Mouse (Mus musculus) heart, embryonic 14.5 days (tissue): ENCODE measurements around the gene Ndrg4. TPM values are rescaled to one million over a fixed set of nuclear protein-coding genes. Genes with fewer than 3 reads are reported as not detected.

Experiments
- ATAC-seq: fragments of 200-750 bp; cut with Nextera tagmentation; 2 replicates; pipeline ENCODE4 v1.8.0; 2017; ENCODE audit warnings: low read depth, moderate TSS enrichment; ENCODE audit not compliant: insufficient number of reproducible peaks, insufficient read depth, low FRiP score
- H3K27ac ChIP-seq, 2 experiments: fragments of 200-500 bp in 1 of 2; fragments of 300-500 bp in 1 of 2; sonication (generic) in 1 of 2; replicated peaks in 1 of 2; 2 replicates each; pipeline ENCODE4 v1.5.1; 2012 to 2014; ENCODE audit warnings: low read depth in 2 of 2, low read length in 2 of 2, control low read depth in 1 of 2, mild to moderate bottlenecking in 1 of 2, mixed read lengths in 1 of 2; ENCODE audit not compliant: control insufficient read depth in 1 of 2, insufficient read depth in 1 of 2
- H3K27me3 ChIP-seq: fragments of 300-500 bp; sonication (generic); 2 replicates; pipeline ENCODE4 v1.6.1; 2014; ENCODE audit warnings: mild to moderate bottlenecking, low read length, control low read depth; ENCODE audit not compliant: control insufficient read depth, insufficient read depth
- H3K36me3 ChIP-seq: fragments of 300-500 bp; sonication (generic); 2 replicates; pipeline ENCODE4 v1.6.1; 2014; ENCODE audit warnings: mild to moderate bottlenecking, control low read depth, low read length, mixed read lengths; ENCODE audit not compliant: control insufficient read depth, insufficient read depth
- H3K4me1 ChIP-seq, 2 experiments: fragments of 200-500 bp in 1 of 2; fragments of 300-500 bp in 1 of 2; sonication (generic) in 1 of 2; 2 replicates each; pipeline ENCODE4 v1.6.1; 2012 to 2014; ENCODE audit warnings: low read length in 2 of 2, control low read depth in 1 of 2, mixed read lengths in 1 of 2; ENCODE audit not compliant: control insufficient read depth in 2 of 2, insufficient read depth in 2 of 2
- H3K4me2 ChIP-seq: fragments of 300-500 bp; sonication (generic); 2 replicates; pipeline ENCODE4 v1.6.1; 2014; ENCODE audit warnings: mild to moderate bottlenecking, low read length
- H3K4me3 ChIP-seq, 2 experiments: fragments of 200-500 bp in 1 of 2; fragments of 300-500 bp in 1 of 2; sonication (generic) in 1 of 2; 2 replicates each; pipeline ENCODE4 v1.5.1; 2012 to 2014; ENCODE audit warnings: low read length in 2 of 2, mild to moderate bottlenecking in 2 of 2, control low read depth in 1 of 2, low read depth in 1 of 2, moderate library complexity in 1 of 2; ENCODE audit not compliant: control insufficient read depth in 1 of 2, insufficient read depth in 1 of 2
- H3K9ac ChIP-seq: fragments of 300-500 bp; sonication (generic); 2 replicates; pipeline ENCODE4 v1.6.1; 2014; ENCODE audit warnings: mild to moderate bottlenecking, low read length
- H3K9me3 ChIP-seq: fragments of 300-500 bp; sonication (generic); 2 replicates; pipeline ENCODE4 v1.6.1; 2016; ENCODE audit warnings: low read length, control low read depth; ENCODE audit not compliant: control insufficient read depth
- WGBS: fragments of 180-500 bp; shearing (Covaris S2); extraction: QIAGEN DNeasy Blood & Tissue Kit; methylation state at CpG from one replicate; pipeline ENCODE4 v1.1.7; 2014; 5-methylcytosine and 5-hydroxymethylcytosine counted together
- polyA plus RNA-seq: library from polyadenylated mRNA; unstranded; fragments of >200 nt; fragmentation: Nextera tagmentation; extraction: Ambion mirVana; gene quantifications from 2 replicates; pipeline ENCODE4 v1.2.1, GENCODE M21; 2014

Ndrg4 gene
- 309 and 325 TPM in 2 replicates for polyA plus RNA-seq

- Histone ChIP-seq H3K9ac (peak within 1 kb of the TSS; percentile 78), H3K4me2 (peak within 1 kb of the TSS; percentile 99), H3K4me3 (peak within 1 kb of the TSS; percentile 67 to 73), H3K27ac (no peak within 1 kb of the TSS; a peak in 1 of 4 replicates), H3K27me3 (peaks cover 50% of the 10 kb centered on the region), H3K36me3 (no peaks in the 10 kb centered on the region), H3K9me3 (no peaks in the 10 kb centered on the region), H3K4me1 (peaks cover 2 to 4% of the 10 kb centered on the region in 2 experiments; a peak in 2 of 4 replicates)
- 52% methylated on average over 9 of the region's 9 CpGs for WGBS
- no peak for ATAC-seq
Measured at GRCm38 (mm10) chr8:95676631-95677030, at the start of gene Ndrg4. TSS of gene Ndrg4 (plus strand) at chr8:95676980.

DNA sequence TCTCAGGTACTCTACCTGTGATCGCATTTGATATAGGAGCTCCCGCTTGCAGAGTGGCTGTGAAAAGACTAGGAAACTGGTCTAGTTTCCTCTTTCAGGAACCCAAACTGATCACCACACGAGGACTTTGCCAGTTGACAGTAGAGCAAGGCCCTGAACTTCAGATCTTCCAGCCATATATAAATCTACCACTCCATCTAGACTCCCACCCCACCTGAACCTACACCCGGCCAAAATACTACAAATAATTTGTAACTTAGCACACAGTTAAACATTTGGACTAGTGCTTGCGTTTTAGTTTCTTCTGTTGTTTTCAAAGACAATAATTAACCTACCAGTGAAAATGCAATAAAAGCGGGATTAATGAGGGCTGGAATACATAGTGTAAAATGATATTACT, 43.9 kb upstream of the Ndrg4 start:
- WGBS = 78% methylated on average over 6 of the region's 6 CpGs
- H3K9me3 ChIP-seq = no peaks in the 10 kb centered on the region
- no peak overlapping the region for H3K9ac ChIP-seq
- no peak overlapping the region; a peak in 1 of 4 replicates for H3K27ac ChIP-seq
- no peaks in the 10 kb centered on the region for H3K27me3 ChIP-seq
- H3K4me2 ChIP-seq = peak overlapping the region; percentile 89
- 0 out of 2 replicates have a peak, but pooled peaks cover under 1% of the 10 kb centered on the region for H3K36me3 ChIP-seq
- no peak for ATAC-seq
- peaks cover 4 to 9% of the 10 kb centered on the region in 2 experiments; a peak in 3 of 4 replicates for H3K4me1 ChIP-seq
- peak overlapping the region in 1 of 2 experiments; percentile 88; a peak in 2 of 4 replicates for H3K4me3 ChIP-seq

DNA sequence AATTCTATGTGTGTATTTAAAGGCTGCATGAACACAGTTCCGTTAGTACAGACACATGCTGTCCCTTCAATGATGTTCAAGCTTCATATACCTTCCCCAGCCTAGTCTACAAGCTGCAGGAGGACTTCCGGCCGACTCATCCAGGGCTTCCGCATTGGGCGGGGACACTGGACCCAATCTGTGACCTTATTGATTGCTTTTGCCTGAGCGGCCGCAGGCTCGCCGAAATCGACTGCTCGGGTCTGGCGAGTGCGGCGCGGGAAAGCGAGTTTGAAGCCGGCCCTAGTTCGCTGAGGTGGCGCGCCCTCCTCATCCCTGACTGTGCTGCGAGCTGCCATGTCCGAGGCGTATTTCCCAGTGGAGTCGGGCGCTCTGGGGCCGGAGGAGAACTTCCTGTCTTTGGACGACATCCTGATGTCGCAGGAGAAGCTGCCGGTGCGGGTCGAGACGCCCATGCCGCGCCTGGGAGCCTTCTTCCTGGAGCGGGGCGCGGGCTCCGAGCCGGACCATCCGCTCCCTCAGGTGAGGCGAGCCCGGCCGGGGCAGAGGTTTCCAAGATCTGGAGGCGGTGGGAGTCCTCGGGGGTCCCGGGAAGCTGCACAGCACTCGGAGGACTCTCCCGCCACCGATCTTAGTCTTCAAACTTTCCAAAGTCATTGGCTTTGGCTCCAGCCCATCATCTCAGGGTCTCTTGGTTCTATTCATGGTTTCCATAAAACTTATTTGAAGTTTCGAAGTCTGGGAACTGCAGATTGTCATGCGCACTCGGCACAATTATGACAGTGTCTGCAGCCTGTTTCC, 43.3 kb upstream of the Ndrg4 start, which contains the start of gene Gins3:
Gene Gins3 (plus strand): TSS at position 192 of the 801 bp plus-strand sequence.
- Histone ChIP-seq H3K27me3 (no peaks in the 10 kb centered on the region), H3K9me3 (no peaks in the 10 kb centered on the region), H3K4me2 (peak within 1 kb of the TSS; percentile 89), H3K9ac (peak within 1 kb of the TSS; percentile 77), H3K36me3 (peaks cover 4% of the 10 kb centered on the region; the same call in 1 of the 2 replicates), H3K4me1 (peaks cover 4 to 9% of the 10 kb centered on the region in 2 experiments; a peak in 3 of 4 replicates), H3K4me3 (peak within 1 kb of the TSS; percentile 68 to 88), H3K27ac (peak within 1 kb of the TSS; percentile 18 to 46; a peak in 1 of 4 replicates)
- peak; percentile 86 for ATAC-seq
- under 1% methylated on average over 52 of the region's 52 CpGs for WGBS

DNA sequence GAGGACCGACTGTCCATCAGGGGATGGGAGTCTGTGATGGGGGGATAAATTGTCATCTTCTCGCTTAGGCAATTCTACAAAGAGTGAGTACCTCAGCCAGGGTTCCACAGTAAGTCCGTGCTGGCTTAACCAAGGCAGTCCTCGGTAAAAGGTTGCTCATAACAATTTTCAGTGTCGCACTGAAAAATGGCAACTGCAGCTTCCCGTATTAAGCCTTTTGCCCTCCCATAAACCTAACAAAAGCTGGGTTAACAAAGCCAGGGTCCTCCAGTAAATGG, 42.8 kb upstream of the Ndrg4 start:
- H3K9ac ChIP-seq = peak overlapping the region; percentile 77
- peaks cover 10% of the 10 kb centered on the region for H3K36me3 ChIP-seq
- peaks cover 4 to 9% of the 10 kb centered on the region in 2 experiments; a peak in 3 of 4 replicates for H3K4me1 ChIP-seq
- H3K4me3 ChIP-seq = peak overlapping the region; percentile 68 to 88
- H3K27ac ChIP-seq = no peak overlapping the region
- no peak for ATAC-seq
- H3K4me2 ChIP-seq = peak overlapping the region; percentile 89
- no peaks in the 10 kb centered on the region for H3K27me3 ChIP-seq
- WGBS = 8% methylated on average over 6 of the region's 6 CpGs
- no peaks in the 10 kb centered on the region for H3K9me3 ChIP-seq

DNA sequence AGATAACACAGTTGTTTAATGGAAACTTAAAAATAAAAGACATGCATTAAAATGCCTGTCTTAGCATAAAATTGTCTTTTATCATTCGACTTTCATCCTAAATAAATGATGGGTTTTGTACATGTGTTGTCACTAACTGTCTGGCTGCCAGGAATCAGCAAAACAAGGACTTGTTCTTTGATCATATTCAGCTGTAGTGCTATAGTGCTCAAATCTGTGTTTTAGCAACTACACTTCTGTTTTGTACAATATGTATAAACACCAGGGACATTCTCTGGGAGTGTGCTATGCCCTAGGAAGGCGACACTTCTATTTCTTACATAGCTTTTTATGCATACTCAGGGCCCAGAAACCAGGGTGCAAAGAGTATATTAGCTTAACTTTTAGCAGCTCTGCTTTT, 31.8 kb upstream of the Ndrg4 start:
- H3K9me3 ChIP-seq = no peaks in the 10 kb centered on the region
- H3K36me3 ChIP-seq = peaks cover 30% of the 10 kb centered on the region
- no peak overlapping the region for H3K9ac ChIP-seq
- ATAC-seq = no peak
- H3K27ac ChIP-seq = no peak overlapping the region
- no peak overlapping the region for H3K4me3 ChIP-seq
- H3K4me1 ChIP-seq = no peaks in the 10 kb centered on the region
- no peak overlapping the region for H3K4me2 ChIP-seq
- no peaks in the 10 kb centered on the region for H3K27me3 ChIP-seq
- WGBS = 86% methylated on average over 2 of the region's 2 CpGs

DNA sequence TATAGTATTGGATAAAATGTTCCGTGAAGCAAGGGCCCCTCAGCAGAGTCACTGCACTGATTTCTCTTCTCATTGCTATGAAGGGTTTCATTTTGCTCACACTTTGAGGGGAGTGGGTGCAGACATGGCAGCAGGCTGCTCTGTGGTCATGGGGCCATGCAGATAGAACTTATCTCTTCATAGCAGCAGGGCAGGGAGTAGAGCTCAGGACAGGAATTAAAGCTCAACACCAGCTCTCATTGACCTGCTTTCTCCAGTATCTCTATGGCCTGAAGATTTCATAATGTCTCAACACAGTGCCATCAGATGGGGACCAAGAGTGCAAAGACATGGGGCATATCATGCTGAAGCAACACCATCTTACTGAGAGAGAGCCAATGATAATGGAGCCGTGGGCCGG, 28.5 kb upstream of the Ndrg4 start:
- H3K27ac ChIP-seq = no peak overlapping the region
- WGBS = 88% methylated on average over 3 of the region's 3 CpGs
- no peak overlapping the region for H3K9ac ChIP-seq
- H3K4me3 ChIP-seq = no peak overlapping the region
- H3K4me1 ChIP-seq = no peaks in the 10 kb centered on the region; a peak in 1 of 4 replicates
- H3K27me3 ChIP-seq = no peaks in the 10 kb centered on the region
- no peak for ATAC-seq
- peaks cover 13% of the 10 kb centered on the region for H3K36me3 ChIP-seq
- H3K9me3 ChIP-seq = no peaks in the 10 kb centered on the region
- no peak overlapping the region for H3K4me2 ChIP-seq

- Histone ChIP-seq H3K4me3 (no peak overlapping the region), H3K27ac (no peak overlapping the region), H3K9ac (no peak overlapping the region), H3K9me3 (no peaks in the 10 kb centered on the region), H3K4me1 (peaks cover under 1 to 4% of the 10 kb centered on the region in 2 experiments; a peak in 3 of 4 replicates), H3K36me3 (no peaks in the 10 kb centered on the region), H3K27me3 (no peaks in the 10 kb centered on the region), H3K4me2 (no peak overlapping the region)
- no peak for ATAC-seq
- 66% methylated on average over 5 of the region's 5 CpGs for WGBS
Measured at GRCm38 (mm10) chr8:95653351-95653750, 23.4 kb upstream of the Ndrg4 start.
